Mouse (Mus musculus) megakaryocyte, embryonic 14.5 days (primary cell): ENCODE measurements around the gene Larp7. TPM values are rescaled to one million over a fixed set of nuclear protein-coding genes. Genes with fewer than 3 reads are reported as not detected.

Source experiments
- H3K27me3 ChIP-seq: replicated peaks from 2 replicates; pipeline ENCODE3; 2012; ENCODE audit warnings: inconsistent platforms
- H3K36me3 ChIP-seq: replicated peaks from 2 replicates; pipeline ENCODE3; 2012; ENCODE audit warnings: low read length, inconsistent platforms, mixed read lengths
- H3K4me1 ChIP-seq: 2 replicates; pipeline ENCODE4 v1.6.1; 2012; ENCODE audit warnings: inconsistent platforms
- H3K4me3 ChIP-seq: replicated peaks from 2 replicates; pipeline ENCODE3; 2012; ENCODE audit warnings: moderate library complexity, mild to moderate bottlenecking, inconsistent platforms
- H3K9me3 ChIP-seq: 2 replicates; pipeline ENCODE4 v1.6.1; 2012; ENCODE audit warnings: inconsistent platforms
- FLI1 ChIP-seq: IDR thresholded peaks from 2 replicates; pipeline ENCODE4 v1.6.1; 2012; ENCODE audit warnings: low read length, inconsistent platforms, mixed read lengths
- GATA1 ChIP-seq: IDR thresholded peaks from 3 replicates; pipeline ENCODE4 v1.6.1; 2012; ENCODE audit warnings: mixed read lengths, low read length, inconsistent platforms, borderline replicate concordance
- polyA plus RNA-seq: library from polyadenylated mRNA; stranded (reverse); fragments of >175 nt; gene quantifications from 2 replicates; pipeline ENCODE4 v1.2.3, GENCODE M21; 2012; ENCODE audit warnings: low replicate concordance; ENCODE audit not compliant: insufficient read depth

Larp7 gene
- 3.2 and 33.2 TPM in 2 replicates for polyA plus RNA-seq

DNA sequence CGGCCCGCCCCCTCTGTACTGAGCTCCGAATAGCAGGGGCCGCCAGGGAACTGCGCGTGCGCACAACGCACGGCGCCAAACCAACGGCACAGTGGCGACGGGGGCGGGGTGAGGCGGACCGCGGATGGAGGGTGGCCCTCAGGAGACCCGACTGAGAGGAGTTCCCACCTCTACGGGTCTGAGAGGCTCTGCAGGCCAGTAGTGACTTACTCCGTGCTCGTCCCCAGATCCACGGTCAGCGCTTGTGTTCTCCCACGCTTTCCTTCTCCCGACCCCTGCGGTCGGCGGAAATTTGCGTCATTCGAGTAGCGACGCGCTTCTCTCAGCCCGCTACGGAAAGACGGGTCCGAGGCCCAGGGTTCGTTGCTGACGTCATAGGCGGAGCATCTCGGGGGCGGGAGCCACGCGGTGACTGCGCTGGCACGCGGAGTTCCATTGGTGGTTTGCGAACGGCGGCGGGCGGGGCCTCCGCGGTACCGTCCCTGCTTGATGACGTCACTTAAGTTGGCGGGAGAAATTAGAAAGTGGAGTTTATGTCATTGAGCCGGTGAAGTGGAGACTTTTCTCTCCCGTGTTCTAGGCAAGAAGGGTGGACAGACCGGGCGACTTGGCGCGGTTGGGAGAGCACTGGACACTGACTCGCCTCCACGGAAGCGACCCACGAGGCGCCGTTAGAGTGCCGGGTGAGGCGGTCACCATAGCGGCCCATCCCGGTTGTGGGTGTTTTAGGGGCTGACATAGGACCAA, at the start of gene Larp7, which contains the start of gene Zgrf1:
Gene Larp7, minus strand, starts transcription at position 377 of the 747 bp plus-strand sequence.
Gene Zgrf1, plus strand, starts transcription at position 517 of the 747 bp plus-strand sequence.
- Histone ChIP-seq H3K27me3 (no peaks in the 10 kb centered on the region), H3K4me1 (peaks cover 28% of the 10 kb centered on the region), H3K4me3 (peak within 1 kb of the TSS; percentile 93), H3K36me3 (peaks cover 17% of the 10 kb centered on the region), H3K9me3 (no peaks in the 10 kb centered on the region)
- TF ChIP-seq FLI1, result no peak; the same call in 1 of the 2 replicates
- no peak for TF ChIP-seq GATA1

DNA sequence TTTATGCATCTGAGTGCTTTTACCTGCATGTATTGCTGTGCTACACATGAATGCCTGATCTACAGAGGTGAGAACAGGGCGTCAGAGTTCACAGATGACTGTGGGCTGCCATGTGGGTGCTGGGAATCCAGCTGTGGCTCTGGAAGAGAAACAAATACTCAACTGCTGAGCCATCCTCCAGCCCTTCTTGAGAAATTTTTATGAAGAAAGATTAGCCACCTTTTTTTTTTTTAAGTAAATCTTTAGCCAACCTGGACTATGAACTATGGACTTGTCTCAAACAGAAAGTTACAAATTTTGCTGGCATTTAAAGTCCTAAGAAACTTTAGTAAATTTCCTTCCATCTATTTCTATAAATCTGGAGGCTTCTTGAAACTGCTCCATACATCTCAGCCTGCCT, 44.0 kb upstream of the Larp7 start:
- H3K36me3 ChIP-seq, result peaks cover 60% of the 10 kb centered on the region
- H3K27me3 ChIP-seq, result no peaks in the 10 kb centered on the region
- TF ChIP-seq FLI1 (no peak), GATA1 (no peak)

DNA sequence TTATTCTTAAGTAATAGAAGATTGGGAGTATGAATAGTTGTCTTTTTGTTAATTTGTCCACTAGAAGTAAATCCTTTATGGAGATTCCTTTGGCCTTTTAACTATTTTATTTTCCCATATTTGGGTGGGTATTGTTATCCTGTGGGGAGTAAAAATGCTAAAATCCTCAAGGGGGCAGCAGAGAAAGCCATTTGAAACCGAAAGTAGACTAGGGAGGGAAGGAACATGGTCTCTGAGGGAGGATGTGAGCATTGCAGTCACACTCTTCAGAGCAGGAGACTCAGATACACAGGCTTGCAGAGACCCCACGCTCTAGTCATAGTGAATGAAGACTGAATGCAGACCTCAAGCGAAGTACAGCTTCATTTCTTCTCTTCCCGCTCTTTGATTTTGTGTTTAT, 19.4 kb upstream of the Larp7 start:
- no peaks in the 10 kb centered on the region for H3K9me3 ChIP-seq
- peaks cover 61% of the 10 kb centered on the region for H3K36me3 ChIP-seq
- no peak for TF ChIP-seq GATA1
- no peak for TF ChIP-seq FLI1
- H3K27me3 ChIP-seq, result no peaks in the 10 kb centered on the region
- peaks cover 7% of the 10 kb centered on the region for H3K4me1 ChIP-seq
- peak overlapping the region; percentile 90 for H3K4me3 ChIP-seq

More for the DNA sequence above, 44.0 kb upstream of the Larp7 start:
- no peaks in the 10 kb centered on the region for H3K9me3 ChIP-seq
- H3K4me1 ChIP-seq, result no peaks in the 10 kb centered on the region
- H3K4me3 ChIP-seq, result no peak overlapping the region

DNA sequence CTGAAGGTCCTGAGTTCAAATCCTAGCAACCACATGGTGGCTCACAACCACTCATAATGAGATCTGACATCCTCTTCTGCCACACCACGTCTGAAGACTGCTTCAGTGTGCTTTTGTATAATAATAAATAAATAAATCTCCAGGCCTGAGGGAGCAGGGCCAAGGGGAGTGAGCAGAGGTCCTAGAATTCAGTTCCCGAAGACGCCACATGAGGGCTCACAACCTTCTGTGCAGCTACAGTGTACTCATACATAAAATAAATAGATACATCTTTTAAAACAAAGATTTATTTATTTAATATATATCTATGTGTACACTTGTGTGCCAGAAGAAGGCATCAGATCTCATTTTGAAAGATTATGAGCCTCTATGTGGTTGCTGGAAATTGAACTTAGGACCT, 12.0 kb upstream of the Larp7 start:
- H3K4me1 ChIP-seq, result peaks cover 4% of the 10 kb centered on the region
- TF ChIP-seq FLI1 (no peak), GATA1 (no peak)
- H3K9me3 ChIP-seq, result no peaks in the 10 kb centered on the region
- no peak overlapping the region for H3K4me3 ChIP-seq
- H3K27me3 ChIP-seq, result no peaks in the 10 kb centered on the region
- H3K36me3 ChIP-seq, result peaks cover 69% of the 10 kb centered on the region

DNA sequence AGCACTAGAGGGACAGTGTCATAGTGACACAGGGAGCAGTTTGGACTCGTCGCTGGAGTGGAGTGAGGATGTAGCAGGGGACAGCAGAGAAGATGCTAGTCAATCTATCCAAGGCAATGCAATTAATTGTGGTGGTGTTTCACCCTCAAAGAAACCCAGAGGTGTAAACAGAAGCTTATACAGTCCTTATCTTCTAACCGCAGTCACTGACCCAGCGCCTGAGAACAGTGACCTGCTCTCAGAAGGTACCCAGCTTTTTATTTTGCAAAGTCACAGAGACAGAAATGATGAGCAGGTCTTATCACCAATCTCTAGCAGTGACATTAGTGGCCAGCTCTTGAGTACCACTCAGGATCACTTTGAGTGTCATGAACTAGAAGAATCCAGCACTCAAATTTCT, 9.8 kb upstream of the Larp7 start:
- Histone ChIP-seq H3K36me3 (peaks cover 61% of the 10 kb centered on the region), H3K27me3 (no peaks in the 10 kb centered on the region), H3K9me3 (no peaks in the 10 kb centered on the region), H3K4me3 (no peak overlapping the region), H3K4me1 (peaks cover 4% of the 10 kb centered on the region)
- no peak for TF ChIP-seq GATA1
- no peak for TF ChIP-seq FLI1

DNA sequence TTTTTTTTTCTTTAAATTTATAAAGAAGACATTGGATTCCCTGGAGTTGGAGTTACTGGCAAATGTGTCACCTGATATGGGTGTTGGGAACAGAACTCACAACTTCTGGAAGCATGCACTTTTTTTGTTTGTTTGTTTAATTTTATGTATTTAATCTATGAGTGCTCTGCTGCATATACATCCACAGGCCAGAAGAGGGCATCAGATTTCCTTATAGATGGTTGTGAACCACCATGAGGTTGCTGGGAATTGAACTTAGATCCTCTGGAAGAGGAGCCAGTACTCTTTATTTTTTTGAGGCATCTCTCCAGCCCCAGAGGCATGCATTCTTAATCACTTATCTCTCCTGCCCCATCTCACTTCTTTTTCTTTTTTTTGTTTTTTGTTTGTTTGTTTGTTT, 5.1 kb upstream of the Larp7 start:
- Histone ChIP-seq H3K9me3 (no peaks in the 10 kb centered on the region), H3K4me1 (peaks cover 14% of the 10 kb centered on the region), H3K4me3 (no peak overlapping the region), H3K36me3 (peaks cover 52% of the 10 kb centered on the region), H3K27me3 (no peaks in the 10 kb centered on the region)
- TF ChIP-seq GATA1, result no peak
- no peak for TF ChIP-seq FLI1

DNA sequence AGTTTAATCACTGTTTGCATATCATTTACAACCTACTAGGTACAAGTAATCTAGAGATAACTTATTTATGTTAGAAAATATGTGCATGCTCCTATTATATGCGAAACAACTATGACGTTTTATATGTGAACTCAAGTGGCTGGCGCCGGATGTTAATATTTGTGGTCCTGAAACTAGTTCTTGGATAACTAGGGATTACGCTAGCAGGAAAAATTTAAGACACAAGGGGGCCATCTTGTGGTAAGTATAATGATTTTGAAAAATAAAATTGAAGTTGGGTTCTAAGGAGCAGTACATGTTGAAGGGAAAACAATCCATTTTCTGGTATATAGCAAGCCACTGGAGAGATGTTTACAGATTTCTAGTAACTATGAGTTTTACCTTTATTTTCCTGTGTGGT, 1.6 kb upstream of the Larp7 start:
- H3K4me1 ChIP-seq, result peaks cover 26% of the 10 kb centered on the region
- H3K36me3 ChIP-seq, result peaks cover 23% of the 10 kb centered on the region
- H3K4me3 ChIP-seq, result peak overlapping the region; percentile 93
- H3K9me3 ChIP-seq, result no peaks in the 10 kb centered on the region
- TF ChIP-seq GATA1, result no peak
- no peak for TF ChIP-seq FLI1
- H3K27me3 ChIP-seq, result no peaks in the 10 kb centered on the region

DNA sequence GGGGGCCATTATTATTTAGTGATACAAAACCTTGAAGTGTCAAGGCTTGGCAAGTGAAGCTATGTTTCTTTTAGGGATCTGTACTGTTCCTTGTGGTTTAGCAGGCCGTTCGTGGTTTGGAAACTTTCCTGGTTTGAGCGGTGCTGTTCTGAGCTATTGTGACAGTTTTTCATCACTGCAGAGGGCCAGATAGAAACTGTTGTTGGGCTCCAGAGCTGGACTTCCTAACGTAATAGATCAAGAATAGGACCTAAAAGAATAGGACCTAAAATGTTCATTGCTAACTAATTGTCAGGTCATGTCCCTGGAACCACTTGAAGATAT, 533 bp upstream of the Larp7 start:
- H3K4me3 ChIP-seq, result peak overlapping the region; percentile 93
- no peak for TF ChIP-seq GATA1
- TF ChIP-seq FLI1, result no peak
- no peaks in the 10 kb centered on the region for H3K27me3 ChIP-seq
- peaks cover 17% of the 10 kb centered on the region for H3K36me3 ChIP-seq
- peaks cover 28% of the 10 kb centered on the region for H3K4me1 ChIP-seq
- H3K9me3 ChIP-seq, result no peaks in the 10 kb centered on the region

DNA sequence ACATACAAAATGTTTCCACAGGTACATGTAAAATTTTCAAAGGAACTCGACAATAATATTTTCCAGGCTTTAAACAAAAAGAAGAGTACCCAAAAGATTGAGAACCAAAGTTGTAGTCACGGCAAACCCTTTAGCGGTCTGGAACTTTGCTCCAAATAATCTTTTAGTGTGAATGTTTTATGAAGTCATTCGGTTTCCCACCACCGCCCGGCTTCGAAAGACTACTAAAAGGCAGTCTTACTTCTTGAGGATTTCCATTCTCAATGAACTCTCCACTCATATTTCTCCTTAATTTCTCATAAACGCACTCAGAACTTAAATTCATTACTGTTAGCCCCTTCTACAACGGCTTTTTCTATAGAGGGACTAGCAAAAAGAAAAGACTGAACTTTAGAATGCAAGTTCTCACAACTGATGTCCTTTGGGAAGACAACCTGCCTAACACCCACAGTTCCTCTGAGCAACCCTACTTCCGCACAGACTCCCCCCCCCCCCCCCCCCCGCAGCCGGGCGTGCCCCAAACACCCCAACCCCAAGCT, 646 bp downstream of the Larp7 start:
- H3K4me1 ChIP-seq, result peaks cover 28% of the 10 kb centered on the region
- H3K4me3 ChIP-seq, result peak overlapping the region; percentile 93
- no peaks in the 10 kb centered on the region for H3K27me3 ChIP-seq
- H3K9me3 ChIP-seq, result no peaks in the 10 kb centered on the region
- TF ChIP-seq GATA1 (no peak), FLI1 (no peak)
- H3K36me3 ChIP-seq, result peaks cover 17% of the 10 kb centered on the region

DNA sequence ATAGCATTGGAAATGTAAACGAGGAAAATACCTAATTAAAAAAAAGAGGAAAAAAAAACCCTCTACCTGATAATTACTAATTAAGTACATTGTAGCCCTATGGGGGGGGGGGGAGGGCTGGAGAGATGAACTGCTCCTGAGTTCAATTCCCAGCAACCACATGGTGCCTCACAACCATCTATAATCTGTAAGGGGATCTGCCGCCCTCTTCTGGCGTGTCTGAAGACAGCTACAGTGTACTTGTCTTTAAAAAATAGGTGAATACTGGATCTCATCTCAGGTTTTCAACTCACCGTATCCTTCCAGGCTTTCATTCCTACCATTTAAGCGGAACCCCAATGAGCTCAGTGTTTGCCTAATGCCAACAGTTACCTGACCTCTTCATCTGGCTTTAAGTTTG, 5.3 kb downstream of the Larp7 start:
- no peak for TF ChIP-seq FLI1
- TF ChIP-seq GATA1, result no peak
- H3K9me3 ChIP-seq, result no peaks in the 10 kb centered on the region
- H3K27me3 ChIP-seq, result no peaks in the 10 kb centered on the region
- peaks cover 35% of the 10 kb centered on the region for H3K36me3 ChIP-seq
- peaks cover 14% of the 10 kb centered on the region; the same call in 1 of the 2 replicates for H3K4me1 ChIP-seq
- no peak overlapping the region for H3K4me3 ChIP-seq
